Mouse (Mus musculus) embryonic fibroblast, embryonic 13.5 days (primary cell): ENCODE measurements around the gene Ggcx.

Experiments
- CTCF ChIP-seq: IDR thresholded peaks from 2 replicates; pipeline ENCODE4 v1.5.1; 2011; ENCODE audit warnings: mild to moderate bottlenecking, control low read depth, low read length, moderate library complexity, borderline replicate concordance; ENCODE audit not compliant: insufficient read depth
- POLR2A ChIP-seq: IDR thresholded peaks from 2 replicates; pipeline ENCODE4 v1.6.1; 2011; ENCODE audit warnings: low read depth, mild to moderate bottlenecking, control low read depth, low read length, moderate library complexity

- TF ChIP-seq POLR2A = no peak
- no peak for TF ChIP-seq CTCF
Measured at GRCm38 (mm10) chr6:72475221-72475985, 61.3 kb downstream of the Ggcx start.
